Mouse (Mus musculus): Measurements from ENCODE around the gene Cox20. TPM values are rescaled to one million over a fixed set of nuclear protein-coding genes. Genes with fewer than 3 reads are reported as not detected.
A peak's percentile ranks its signal among the peaks of the same experiment; 100 is the strongest.

Gene Cox20
- polyA plus RNA-seq, 1 experiment = 26.5 TPM

DNA sequence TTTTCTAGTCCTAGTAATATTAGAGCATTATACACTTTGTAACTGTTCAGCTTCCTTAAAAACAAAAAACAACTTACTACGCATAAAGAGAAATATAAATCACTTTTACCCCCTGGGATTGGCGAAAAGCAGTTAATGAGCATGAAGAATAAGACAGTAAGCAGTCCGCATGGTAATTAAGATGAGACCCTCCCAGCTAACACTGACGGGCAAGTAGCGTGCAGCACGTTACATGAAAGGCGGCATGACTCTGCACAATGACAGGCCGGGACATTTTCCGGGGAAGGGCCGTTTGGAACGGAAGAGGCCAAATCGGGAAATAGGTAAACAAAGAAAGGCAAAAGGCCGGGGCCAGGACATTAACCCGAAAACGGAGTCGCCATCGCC, 935 bp upstream of the Cox20 start:
- Histone ChIP-seq H3K27me3 (ENCODE audit: control insufficient read depth, insufficient read depth, low read length, poor library complexity, severe bottlenecking) (no peaks in the 10 kb centered on the region), H3K27ac (ENCODE audit: insufficient read depth, low read length) (peak overlapping the region; percentile 88), H3K36me3 (ENCODE audit: control insufficient read depth, insufficient read depth, low read length, poor library complexity, severe bottlenecking) (peaks cover 24% of the 10 kb centered on the region), H3K4me3 (ENCODE audit: low read depth, low read length) (peak overlapping the region; percentile 68), H3K9ac (ENCODE audit: low read depth, poor library complexity, severe bottlenecking) (peak overlapping the region; percentile 88), H3K4me1 (ENCODE audit: control insufficient read depth, insufficient read depth, low read length) (no peaks in the 10 kb centered on the region), H3K9me3 (replicated peaks; ENCODE audit: control insufficient read depth, insufficient read depth, low read length, poor library complexity, severe bottlenecking) (no peaks in the 10 kb centered on the region)
- TF ChIP-seq CTCF (IDR thresholded peaks at IDR 0.05; ENCODE audit: low read depth, low read length) (no peak), EP300 (IDR thresholded peaks at IDR 0.05; ENCODE audit: insufficient read depth, low read depth, low read length) (peak; percentile 74), POLR2A (IDR thresholded peaks at IDR 0.05; ENCODE audit: insufficient read depth, low read length) (no peak)

DNA sequence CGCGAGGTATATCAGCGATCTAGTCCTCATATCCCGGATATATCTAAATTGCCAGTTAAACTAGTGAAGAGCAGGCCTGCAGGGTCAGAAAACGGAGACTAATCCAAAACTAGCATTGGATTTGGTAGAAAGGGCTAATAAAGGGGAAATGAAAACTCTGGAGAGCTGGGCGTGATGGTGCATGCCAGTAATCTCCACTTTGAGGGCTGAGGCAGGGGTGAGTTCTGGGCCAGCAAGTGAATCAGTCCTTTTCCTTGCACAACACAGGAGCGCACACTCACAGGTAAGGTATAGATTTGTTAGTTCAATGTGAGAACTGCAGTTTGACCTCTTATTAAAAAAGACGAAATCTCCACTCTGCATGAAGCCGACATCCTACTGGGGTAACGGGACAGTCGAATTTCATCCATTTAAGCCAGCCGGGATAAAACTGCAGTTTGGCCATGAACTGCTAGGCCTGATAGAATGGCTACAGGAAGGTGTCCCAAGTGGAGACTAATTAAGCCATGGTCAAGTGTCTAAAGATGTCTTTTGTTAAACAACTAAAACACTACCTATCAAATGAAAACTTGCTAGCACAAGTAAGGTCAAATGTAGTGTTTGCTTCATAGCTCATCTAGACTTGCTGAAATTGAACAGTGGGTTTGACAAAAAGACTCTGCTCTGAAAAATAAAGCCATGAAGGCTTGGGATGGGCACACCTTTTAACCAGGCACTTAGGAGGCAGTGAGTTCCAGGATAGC, 536 bp downstream of the Cox20 start:
- TF ChIP-seq CTCF (IDR thresholded peaks at IDR 0.05; ENCODE audit: low read depth, low read length) = no peak
- no peak for TF ChIP-seq POLR2A (IDR thresholded peaks at IDR 0.05; ENCODE audit: insufficient read depth, low read length)
- TF ChIP-seq EP300 (IDR thresholded peaks at IDR 0.05; ENCODE audit: insufficient read depth, low read depth, low read length) = no peak
- no peaks in the 10 kb centered on the region for H3K27me3 ChIP-seq (ENCODE audit: control insufficient read depth, insufficient read depth, low read length, poor library complexity, severe bottlenecking)
- H3K36me3 ChIP-seq (ENCODE audit: control insufficient read depth, insufficient read depth, low read length, poor library complexity, severe bottlenecking) = peaks cover 35% of the 10 kb centered on the region
- H3K4me3 ChIP-seq (ENCODE audit: low read depth, low read length) = peak overlapping the region; percentile 93
- peak overlapping the region; percentile 88 for H3K9ac ChIP-seq (ENCODE audit: low read depth, poor library complexity, severe bottlenecking)
- no peaks in the 10 kb centered on the region for H3K9me3 ChIP-seq (replicated peaks; ENCODE audit: control insufficient read depth, insufficient read depth, low read length, poor library complexity, severe bottlenecking)
- peak overlapping the region; percentile 95 for H3K27ac ChIP-seq (ENCODE audit: insufficient read depth, low read length)
- H3K4me1 ChIP-seq (ENCODE audit: control insufficient read depth, insufficient read depth, low read length) = no peaks in the 10 kb centered on the region

DNA sequence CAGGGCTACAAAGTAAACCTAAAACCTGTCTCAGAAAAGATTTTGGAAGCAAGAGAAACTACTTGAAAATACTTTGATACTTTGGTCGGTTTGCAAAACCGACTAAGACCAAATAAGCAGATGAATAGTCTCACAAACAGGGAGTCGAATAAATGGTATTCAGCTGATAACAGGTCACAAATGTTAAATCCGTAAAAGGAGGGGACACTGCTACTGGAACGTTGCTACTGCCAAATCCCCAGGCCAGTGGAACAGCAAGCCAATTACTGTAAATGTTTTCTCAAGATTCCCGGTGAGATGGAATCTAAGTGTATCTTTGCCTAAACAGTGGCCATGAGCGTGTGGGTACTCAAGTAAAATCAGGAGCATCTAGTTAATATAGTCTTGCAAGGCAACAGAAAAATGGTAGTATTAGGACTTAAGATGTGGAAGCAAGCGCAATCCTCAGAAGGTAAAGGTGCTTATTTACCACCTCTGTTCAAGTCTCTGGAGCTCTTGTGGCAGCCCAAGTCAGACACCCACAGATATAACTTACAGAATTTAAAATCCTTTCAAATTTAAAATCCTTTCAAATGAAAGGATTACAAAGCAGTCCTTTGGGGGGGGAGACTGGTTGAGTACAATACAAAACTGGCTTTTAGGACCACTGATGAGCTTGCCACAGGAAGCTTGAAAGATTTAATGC, 1.2 kb downstream of the Cox20 start:
- Histone ChIP-seq H3K27me3 (ENCODE audit: control insufficient read depth, insufficient read depth, low read length, poor library complexity, severe bottlenecking) (no peaks in the 10 kb centered on the region), H3K9me3 (replicated peaks; ENCODE audit: control insufficient read depth, insufficient read depth, low read length, poor library complexity, severe bottlenecking) (no peaks in the 10 kb centered on the region), H3K36me3 (ENCODE audit: control insufficient read depth, insufficient read depth, low read length, poor library complexity, severe bottlenecking) (peaks cover 42% of the 10 kb centered on the region), H3K9ac (ENCODE audit: low read depth, poor library complexity, severe bottlenecking) (peak overlapping the region; percentile 88), H3K27ac (ENCODE audit: insufficient read depth, low read length) (peak overlapping the region; percentile 95), H3K4me1 (ENCODE audit: control insufficient read depth, insufficient read depth, low read length) (no peaks in the 10 kb centered on the region), H3K4me3 (ENCODE audit: low read depth, low read length) (peak overlapping the region; percentile 93)
- TF ChIP-seq EP300 (IDR thresholded peaks at IDR 0.05; ENCODE audit: insufficient read depth, low read depth, low read length) = no peak
- no peak for TF ChIP-seq CTCF (IDR thresholded peaks at IDR 0.05; ENCODE audit: low read depth, low read length)
- TF ChIP-seq POLR2A (IDR thresholded peaks at IDR 0.05; ENCODE audit: insufficient read depth, low read length) = no peak

DNA sequence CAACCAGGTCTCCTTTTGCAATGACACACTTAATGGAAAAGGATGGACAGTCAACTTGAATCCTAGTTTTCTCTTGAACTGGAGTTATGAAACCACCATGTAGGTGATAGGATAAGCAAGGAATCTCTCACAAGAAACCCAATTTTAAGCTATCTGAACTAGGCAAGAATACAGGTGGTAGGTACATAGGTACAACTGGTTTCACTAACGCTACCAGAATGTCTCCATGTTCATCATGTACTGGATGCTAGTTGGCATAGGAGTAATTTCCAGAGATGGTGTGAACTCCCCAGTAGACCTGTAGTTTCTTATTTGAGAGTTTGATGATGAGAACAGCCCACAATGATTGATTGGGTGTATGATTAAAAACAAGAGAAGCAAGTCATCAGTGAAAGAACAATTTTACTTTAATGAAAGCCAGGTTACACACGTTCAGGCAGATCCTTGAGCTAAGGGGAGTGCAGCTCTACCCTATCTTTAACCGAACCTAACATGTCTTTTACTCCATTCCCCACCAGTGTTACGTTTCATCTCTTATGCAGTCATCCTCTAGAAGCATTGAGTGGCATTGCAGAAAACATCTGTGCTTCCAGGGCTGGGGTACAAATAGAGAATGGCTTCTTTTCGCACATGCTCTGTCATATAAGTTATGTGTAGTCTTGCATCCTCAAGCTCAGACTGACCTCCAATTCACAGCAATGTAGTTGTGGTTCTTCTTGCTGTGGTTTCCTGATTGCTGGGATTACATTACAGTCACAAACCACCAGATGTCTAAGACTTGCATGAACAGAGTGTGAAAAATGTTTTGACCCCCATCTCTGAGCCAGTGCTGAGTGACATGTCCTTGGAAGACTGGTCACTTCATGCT, 2.0 kb downstream of the Cox20 start:
- H3K27me3 ChIP-seq (ENCODE audit: control insufficient read depth, insufficient read depth, low read length, poor library complexity, severe bottlenecking) = no peaks in the 10 kb centered on the region
- H3K4me1 ChIP-seq (ENCODE audit: control insufficient read depth, insufficient read depth, low read length) = no peaks in the 10 kb centered on the region
- no peaks in the 10 kb centered on the region for H3K9me3 ChIP-seq (replicated peaks; ENCODE audit: control insufficient read depth, insufficient read depth, low read length, poor library complexity, severe bottlenecking)
- no peak overlapping the region for H3K4me3 ChIP-seq (ENCODE audit: low read depth, low read length)
- H3K9ac ChIP-seq (ENCODE audit: low read depth, poor library complexity, severe bottlenecking) = peak overlapping the region; percentile 88; the same call in 1 of the 2 replicates
- H3K27ac ChIP-seq (ENCODE audit: insufficient read depth, low read length) = peak overlapping the region; percentile 95
- TF ChIP-seq POLR2A (IDR thresholded peaks at IDR 0.05; ENCODE audit: insufficient read depth, low read length) (no peak), EP300 (IDR thresholded peaks at IDR 0.05; ENCODE audit: insufficient read depth, low read depth, low read length) (no peak), CTCF (IDR thresholded peaks at IDR 0.05; ENCODE audit: low read depth, low read length) (no peak)
- H3K36me3 ChIP-seq (ENCODE audit: control insufficient read depth, insufficient read depth, low read length, poor library complexity, severe bottlenecking) = peaks cover 48% of the 10 kb centered on the region

DNA sequence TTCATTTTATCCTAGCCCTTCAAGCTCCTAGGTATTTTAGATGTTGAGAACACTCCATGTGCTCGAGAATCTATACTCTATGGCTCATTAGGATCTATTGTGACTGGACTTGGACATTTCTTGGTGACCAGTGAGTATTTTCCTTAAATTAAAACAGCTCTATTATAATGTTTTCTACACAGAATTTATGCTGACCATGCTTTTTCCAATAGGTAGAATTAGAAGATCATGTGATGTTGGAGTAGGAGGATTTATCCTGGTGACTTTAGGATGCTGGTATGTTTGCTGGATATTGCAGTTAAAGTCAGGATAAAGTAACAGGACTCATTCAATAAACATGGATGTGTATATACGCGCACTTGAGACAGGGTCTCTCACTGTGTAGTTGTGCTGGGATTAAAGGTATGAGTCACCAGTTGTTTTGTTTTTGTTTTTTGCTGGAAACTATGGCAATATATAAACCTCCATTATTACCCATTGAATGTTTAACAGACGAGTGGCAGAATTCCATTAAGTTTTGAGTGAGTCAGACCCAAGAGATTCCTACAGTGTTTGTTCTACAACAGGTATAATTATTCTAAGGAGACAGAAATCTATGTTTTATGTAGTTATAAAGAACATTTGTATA, 2.9 kb downstream of the Cox20 start:
- Histone ChIP-seq H3K27ac (ENCODE audit: insufficient read depth, low read length) (no peak overlapping the region), H3K4me3 (ENCODE audit: low read depth, low read length) (no peak overlapping the region), H3K9me3 (replicated peaks; ENCODE audit: control insufficient read depth, insufficient read depth, low read length, poor library complexity, severe bottlenecking) (no peaks in the 10 kb centered on the region)

More for the DNA sequence above, 2.9 kb downstream of the Cox20 start:
- no peak for TF ChIP-seq POLR2A (IDR thresholded peaks at IDR 0.05; ENCODE audit: insufficient read depth, low read length)
- H3K9ac ChIP-seq (ENCODE audit: low read depth, poor library complexity, severe bottlenecking) = no peak overlapping the region
- no peaks in the 10 kb centered on the region for H3K27me3 ChIP-seq (ENCODE audit: control insufficient read depth, insufficient read depth, low read length, poor library complexity, severe bottlenecking)
- H3K4me1 ChIP-seq (ENCODE audit: control insufficient read depth, insufficient read depth, low read length) = no peaks in the 10 kb centered on the region
- peaks cover 55% of the 10 kb centered on the region for H3K36me3 ChIP-seq (ENCODE audit: control insufficient read depth, insufficient read depth, low read length, poor library complexity, severe bottlenecking)

Measured in ES-Bruce4 (cell line).